11 mouse cellular contexts compared by ENCODE assay signal in genomic region chr11:57474296-57474941, GRCm38 (mm10). TPM values are rescaled to one million over a fixed set of nuclear protein-coding genes. Genes with fewer than 3 reads are reported as not detected.
DNase-seq lines count a peak whose midpoint lies in the region; ATAC-seq and TF ChIP-seq lines count a peak whose summit lies in the region.
"Had no signal": no experiment of that assay in that cellular context is flagged by ENCODE, and none has a peak within 500 bp of the region (broad histone marks: within the 10 kb centered on the region; RNA-seq: fewer than 3 reads in every experiment).

No protein-coding gene starts in this region.

- H3K9ac ChIP-seq in hindbrain, embryonic 11.5 days (ENCODE audit: low read depth, low read length), result no peak overlapping the region
- H3K9ac ChIP-seq: liver, embryonic 13.5 days had no signal

- no peak for TF ChIP-seq CTCF in left cerebral cortex, adult 2 months (IDR thresholded peaks at IDR 0.05)

- no peaks in the 10 kb centered on the region for H3K9me3 ChIP-seq in hindbrain, embryonic 11.5 days (ENCODE audit: control insufficient read depth, low read length)
- peaks cover 4% of the 10 kb centered on the region; the same call in 1 of the 2 replicates for H3K9me3 ChIP-seq in hindbrain, embryonic 10.5 days
- H3K9me3 ChIP-seq: liver, embryonic 13.5 days had no signal

- no peak overlapping the region for H3K4me2 ChIP-seq in hindbrain, embryonic 11.5 days (replicated peaks; ENCODE audit: low read depth, low read length)
- H3K4me2 ChIP-seq: liver, embryonic 13.5 days had no signal

- H3K4me3 ChIP-seq in hindbrain, embryonic 11.5 days (ENCODE audit: low read depth, low read length), result no peak overlapping the region
- no peak overlapping the region for H3K4me3 ChIP-seq in hindbrain, embryonic 10.5 days
- H3K4me3 ChIP-seq in left cerebral cortex, adult 2 months, result no peak overlapping the region
- H3K4me3 ChIP-seq: liver, embryonic 13.5 days had no signal

- no peaks in the 10 kb centered on the region for H3K27me3 ChIP-seq in hindbrain, embryonic 11.5 days (ENCODE audit: control insufficient read depth, insufficient read depth, low read length)
- no peaks in the 10 kb centered on the region for H3K27me3 ChIP-seq in hindbrain, embryonic 10.5 days (ENCODE audit: insufficient read depth, poor library complexity, severe bottlenecking)
- H3K27me3 ChIP-seq: liver, embryonic 13.5 days had no signal

- intact Hi-C loops in left cerebral cortex, adult 2 months (cut with DNase I), result loop anchor here (2.0 kb wide), 2 partner anchors 304 to 460 kb away; no protein-coding TSS in a partner anchor

- DNase-seq in hindbrain, embryonic 11.5 days (ENCODE audit: low spot score), result peak; percentile 14
- no peak for DNase-seq in hindbrain, embryonic 10.5 days (ENCODE audit: low spot score)
- peak; percentile 21 for DNase-seq in forelimb bud, embryonic 11.5 days (ENCODE audit: low read depth, low spot score)
- peak; percentile 36 to 49 for DNase-seq in left cerebral cortex, adult 2 months (ENCODE audit: extremely low spot score in 1 of 2, low spot score in 2 of 2)
- peak; percentile 66 for DNase-seq in right cerebral cortex, adult 18-20 months
- DNase-seq in gastrocnemius, postnatal 4 days (ENCODE audit: low spot score in 2 of 2), result no peak
- DNase-seq in yolk sac, embryonic 10.5 days (ENCODE audit: low spot score), result no peak
- no peak for DNase-seq in MN1 (ENCODE audit: low spot score)
- DNase-seq: heart, adult 11 months; liver, embryonic 13.5 days had no signal

- H3K36me3 ChIP-seq in hindbrain, embryonic 11.5 days (ENCODE audit: control insufficient read depth, insufficient read depth, low read length), result no peaks in the 10 kb centered on the region
- H3K36me3 ChIP-seq in hindbrain, embryonic 10.5 days, result peaks cover 7% of the 10 kb centered on the region
- H3K36me3 ChIP-seq: liver, embryonic 13.5 days had no signal

- 71% methylated on average over 6 of the region's 6 CpGs for WGBS in hindbrain, embryonic 11.5 days
- 69% methylated on average over 6 of the region's 6 CpGs for WGBS in hindbrain, embryonic 10.5 days

- no peak overlapping the region for H3K27ac ChIP-seq in hindbrain, embryonic 11.5 days (ENCODE audit: low read depth, low read length)
- H3K27ac ChIP-seq in hindbrain, embryonic 10.5 days, result no peak overlapping the region
- H3K27ac ChIP-seq in left cerebral cortex, adult 2 months, result no peak overlapping the region
- H3K27ac ChIP-seq: liver, embryonic 13.5 days had no signal

- ATAC-seq in hindbrain, embryonic 11.5 days (ENCODE audit: low FRiP score), result no peak
- ATAC-seq: intestine, postnatal 0 days had no signal

- no peaks in the 10 kb centered on the region for H3K4me1 ChIP-seq in hindbrain, embryonic 11.5 days (replicated peaks; ENCODE audit: control insufficient read depth, insufficient read depth, low read length)
- 0 out of 2 replicates have a peak, but pooled peaks cover 9% of the 10 kb centered on the region for H3K4me1 ChIP-seq in hindbrain, embryonic 10.5 days (replicated peaks)
- H3K4me1 ChIP-seq: liver, embryonic 13.5 days had no signal

RNA-seq across cellular contexts. Expression of gene Fam114a2, which starts 44.0 kb away (rescaled TPM):
- 56.7 and 62.1 TPM in 2 replicates for polyA plus RNA-seq in hindbrain, embryonic 11.5 days (2014; fragmentation: Nextera tagmentation; extraction: Ambion mirVana)
- polyA plus RNA-seq in hindbrain, embryonic 10.5 days (2016; fragmentation: Nextera tagmentation; extraction: Ambion mirVana), result 70.3 and 70.5 TPM in 2 replicates
- 10 to 100 TPM; 30.2 to 32.0 TPM for total RNA-seq in left cerebral cortex, adult 2 months (2021)
- 10 to 100 TPM; 36.9 to 44.9 TPM for total RNA-seq in gastrocnemius, postnatal 4 days (2021)

RNA-seq across cellular contexts. Expression of gene Mfap3, which starts 44.0 kb away (rescaled TPM):
- 50.7 and 59.5 TPM in 2 replicates for polyA plus RNA-seq in hindbrain, embryonic 11.5 days (2014; fragmentation: Nextera tagmentation; extraction: Ambion mirVana)
- polyA plus RNA-seq in hindbrain, embryonic 10.5 days (2016; fragmentation: Nextera tagmentation; extraction: Ambion mirVana), result 49.5 and 50.1 TPM in 2 replicates
- total RNA-seq in left cerebral cortex, adult 2 months (2021), result 10 to 100 TPM; 20.4 to 24.9 TPM
- total RNA-seq in gastrocnemius, postnatal 4 days (2021), result 10 to 100 TPM; 23.6 to 24.6 TPM

Comparison
In these comparisons a context has a peak if more than half of its experiments do, and no peak if none do; other contexts are left out.
1. DNase-seq: peak in hindbrain, embryonic 11.5 days (single experiment), forelimb bud, embryonic 11.5 days (single experiment), left cerebral cortex, adult 2 months (2 of 2) and right cerebral cortex, adult 18-20 months (single experiment); none in hindbrain, embryonic 10.5 days (single experiment), gastrocnemius, postnatal 4 days (0 of 2), yolk sac, embryonic 10.5 days (single experiment) and MN1 (single experiment).